Mouse (Mus musculus) stomach, postnatal 0 days (tissue): Measurements from ENCODE around the gene Tenm2.

Source experiments
- CTCF ChIP-seq: IDR thresholded peaks from 2 replicates; pipeline ENCODE4 v1.5.1; 2016; ENCODE audit warnings: antibody characterized with exemption, low read depth, mild to moderate bottlenecking, moderate library complexity
- EP300 ChIP-seq: optimal IDR thresholded peaks from 2 replicates; pipeline ENCODE3; 2016; ENCODE audit warnings: antibody characterized with exemption

DNA sequence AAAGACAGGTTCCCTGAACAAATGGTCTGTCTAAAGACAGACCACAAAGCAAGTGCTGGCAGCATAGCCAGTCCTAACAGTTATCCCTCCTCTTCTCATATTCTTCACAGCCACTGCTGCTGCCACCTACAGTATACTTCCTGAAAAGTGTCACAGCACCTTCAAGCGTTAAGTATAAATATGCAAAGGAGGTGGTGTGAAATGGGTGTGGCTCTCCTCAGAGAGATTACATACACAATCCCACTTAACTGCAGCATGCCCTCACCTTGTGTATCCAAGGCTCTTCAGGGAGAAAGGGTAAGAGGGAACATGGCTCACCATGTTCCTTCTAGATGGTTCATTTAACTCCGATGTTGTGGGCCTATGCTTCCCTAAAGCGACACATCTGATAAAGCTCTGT, 1215.8 kb downstream of the Tenm2 start:
- TF ChIP-seq CTCF, result peak; percentile 42
- TF ChIP-seq EP300, result no peak
